Mouse (Mus musculus) forebrain, embryonic 14.5 days (tissue): ENCODE results near the gene Pde10a. TPM values are rescaled to one million over a fixed set of nuclear protein-coding genes. Genes with fewer than 3 reads are reported as not detected.
A peak's percentile ranks its signal among the peaks of the same experiment; 100 is the strongest.

Source experiments
- ATAC-seq: fragments of 200-750 bp; cut with Nextera tagmentation; 2 replicates; pipeline ENCODE4 v1.8.0; 2017; ENCODE audit warnings: mild to moderate bottlenecking, moderate library complexity
- DNase-seq: peaks from one replicate; pipeline ENCODE4 v3.0.0-alpha.2; 2015; ENCODE audit warnings: low spot score
- H3K27ac ChIP-seq: fragments of 300-500 bp; sonication (generic); 2 replicates; pipeline ENCODE4 v1.5.1; 2014; ENCODE audit warnings: low read depth, mild to moderate bottlenecking, control low read depth, low read length, moderate library complexity
- H3K27me3 ChIP-seq: fragments of 300-500 bp; sonication (generic); replicated peaks from 2 replicates; pipeline ENCODE4 v1.6.1; 2014; ENCODE audit warnings: low read length, control low read depth, mixed read lengths; ENCODE audit not compliant: control insufficient read depth, insufficient read depth
- H3K36me3 ChIP-seq: fragments of 300-500 bp; sonication (generic); 2 replicates; pipeline ENCODE4 v1.6.1; 2014; ENCODE audit warnings: low read length, control low read depth; ENCODE audit not compliant: control insufficient read depth, insufficient read depth
- H3K4me1 ChIP-seq: fragments of 300-500 bp; sonication (generic); 2 replicates; pipeline ENCODE4 v1.6.1; 2014; ENCODE audit warnings: antibody characterized with exemption, low read length, control low read depth; ENCODE audit not compliant: control insufficient read depth, insufficient read depth
- H3K4me2 ChIP-seq: fragments of 300-500 bp; sonication (generic); 2 replicates; pipeline ENCODE4 v1.6.1; 2014; ENCODE audit warnings: mild to moderate bottlenecking, control low read depth, low read length
- H3K4me3 ChIP-seq: fragments of 300-500 bp; sonication (generic); 2 replicates; pipeline ENCODE4 v1.5.1; 2014; ENCODE audit warnings: low read depth, low read length, control low read depth
- H3K9ac ChIP-seq: fragments of 300-500 bp; sonication (generic); 2 replicates; pipeline ENCODE4 v1.6.1; 2014; ENCODE audit warnings: mild to moderate bottlenecking, low read length, control low read depth, moderate library complexity
- H3K9me3 ChIP-seq: fragments of 300-500 bp; sonication (generic); replicated peaks from 2 replicates; pipeline ENCODE4 v1.6.1; 2016; ENCODE audit warnings: low read length, control low read depth, mixed read lengths; ENCODE audit not compliant: control insufficient read depth
- WGBS: fragments of 180-500 bp; shearing (Covaris S2); extraction: QIAGEN DNeasy Blood & Tissue Kit; methylation state at CpG from one replicate; pipeline ENCODE4 v1.1.7; 2014; 5-methylcytosine and 5-hydroxymethylcytosine counted together
- polyA plus RNA-seq: library from polyadenylated mRNA; unstranded; fragments of >200 nt; fragmentation: Nextera tagmentation; extraction: Ambion mirVana; gene quantifications from 2 replicates; pipeline ENCODE4 v1.2.1, GENCODE M21; 2014

Gene Pde10a
- 12.1 and 14.3 TPM in 2 replicates for polyA plus RNA-seq

DNA sequence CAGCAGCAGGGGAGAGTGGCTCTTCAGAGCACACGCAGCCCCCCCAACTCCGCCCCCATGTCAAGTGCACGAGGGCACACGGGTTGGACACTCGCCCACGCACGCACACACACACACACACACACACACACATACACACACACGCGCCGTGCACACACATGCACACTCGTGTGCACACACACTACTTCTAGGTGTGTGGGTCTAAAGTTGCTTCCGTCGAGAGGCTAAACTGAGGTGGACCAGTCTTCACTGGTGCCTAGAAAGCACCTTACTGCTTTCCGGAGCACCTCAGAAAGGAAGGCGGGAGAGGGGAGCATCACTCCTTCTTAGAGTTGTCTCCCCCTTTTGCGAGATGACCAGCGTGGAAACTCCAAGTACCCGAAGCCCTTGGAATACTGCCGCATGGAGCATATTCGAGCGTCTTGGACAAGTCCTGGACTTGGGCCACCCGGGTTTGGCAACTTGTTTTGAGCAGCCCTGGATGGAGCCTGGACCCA is at the start of gene Pde10a:
Gene Pde10a (plus strand): TSS at position 148 of the 497 bp plus-strand sequence.
- H3K9ac ChIP-seq, result peak within 1 kb of the TSS; percentile 77
- H3K9me3 ChIP-seq, result no peaks in the 10 kb centered on the region
- under 1% methylated on average over 22 of the region's 22 CpGs for WGBS
- ATAC-seq, result 0 out of 2 replicates have a peak, but pooled peaks have one; percentile 7
- H3K36me3 ChIP-seq, result no peaks in the 10 kb centered on the region
- H3K27me3 ChIP-seq, result peaks cover 6% of the 10 kb centered on the region
- peak within 1 kb of the TSS; percentile 95 for H3K4me2 ChIP-seq
- H3K4me3 ChIP-seq, result peak within 1 kb of the TSS; percentile 54
- DNase-seq, result peak; percentile 47
- peaks cover 11% of the 10 kb centered on the region for H3K4me1 ChIP-seq
- H3K27ac ChIP-seq, result no peak within 1 kb of the TSS

- WGBS, result 86% methylated on average over 3 of the region's 3 CpGs
- Histone ChIP-seq H3K4me2 (no peak overlapping the region), H3K36me3 (no peaks in the 10 kb centered on the region), H3K4me1 (no peaks in the 10 kb centered on the region), H3K27me3 (no peaks in the 10 kb centered on the region), H3K9ac (no peak overlapping the region), H3K27ac (no peak overlapping the region), H3K9me3 (no peaks in the 10 kb centered on the region), H3K4me3 (no peak overlapping the region)
- ATAC-seq, result no peak
- no peak for DNase-seq
Measured at GRCm38 (mm10) chr17:8478554-8478953, 46.6 kb upstream of the Pde10a start.

- no peaks in the 10 kb centered on the region for H3K36me3 ChIP-seq
- H3K4me3 ChIP-seq, result no peak overlapping the region
- H3K4me1 ChIP-seq, result no peaks in the 10 kb centered on the region
- no peak overlapping the region for H3K4me2 ChIP-seq
- no peaks in the 10 kb centered on the region for H3K27me3 ChIP-seq
- H3K27ac ChIP-seq, result no peak overlapping the region
- DNase-seq (no peak), ATAC-seq (no peak)
- 87% methylated on average over 9 of the region's 9 CpGs for WGBS
- H3K9me3 ChIP-seq, result no peaks in the 10 kb centered on the region
- no peak overlapping the region for H3K9ac ChIP-seq
Measured at GRCm38 (mm10) chr17:8479493-8480128, 45.6 kb upstream of the Pde10a start.

DNA sequence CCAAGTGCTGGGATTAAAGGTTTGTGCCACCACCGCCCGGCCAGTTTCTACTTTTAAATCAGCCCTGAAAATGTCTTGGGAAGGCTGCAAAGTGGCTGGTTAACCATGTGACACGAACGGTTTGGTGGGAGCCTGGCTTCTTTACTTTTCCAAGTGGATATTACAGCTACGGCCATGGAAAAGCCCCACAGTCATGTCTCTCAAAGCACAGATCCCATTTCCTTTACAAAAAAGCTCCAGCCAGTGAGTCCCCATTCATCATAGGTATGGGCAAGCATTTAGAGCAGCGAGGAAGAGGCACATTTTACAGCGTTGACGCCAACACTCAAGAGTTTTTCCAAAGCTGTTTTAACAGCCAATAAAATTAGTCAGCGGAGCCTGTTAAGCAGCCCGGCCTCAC is 43.4 kb upstream of the Pde10a start:
- 81% methylated on average over 10 of the region's 10 CpGs for WGBS
- no peaks in the 10 kb centered on the region for H3K9me3 ChIP-seq
- H3K4me1 ChIP-seq, result no peaks in the 10 kb centered on the region
- no peaks in the 10 kb centered on the region for H3K27me3 ChIP-seq
- H3K27ac ChIP-seq, result no peak overlapping the region
- ATAC-seq (no peak), DNase-seq (no peak)
- no peak overlapping the region for H3K4me3 ChIP-seq
- no peaks in the 10 kb centered on the region for H3K36me3 ChIP-seq
- H3K4me2 ChIP-seq, result no peak overlapping the region
- H3K9ac ChIP-seq, result no peak overlapping the region

- ATAC-seq (no peak), DNase-seq (no peak)
- Histone ChIP-seq H3K4me3 (no peak overlapping the region), H3K27ac (no peak overlapping the region), H3K4me1 (no peaks in the 10 kb centered on the region), H3K27me3 (no peaks in the 10 kb centered on the region), H3K9me3 (no peaks in the 10 kb centered on the region), H3K9ac (no peak overlapping the region), H3K4me2 (no peak overlapping the region), H3K36me3 (no peaks in the 10 kb centered on the region)
- 85% methylated on average over 7 of the region's 7 CpGs for WGBS
Measured at GRCm38 (mm10) chr17:8482876-8483275, 42.3 kb upstream of the Pde10a start.

- Histone ChIP-seq H3K4me2 (no peak overlapping the region), H3K9me3 (no peaks in the 10 kb centered on the region), H3K4me3 (no peak overlapping the region), H3K4me1 (no peaks in the 10 kb centered on the region), H3K36me3 (no peaks in the 10 kb centered on the region), H3K27me3 (no peaks in the 10 kb centered on the region), H3K27ac (no peak overlapping the region), H3K9ac (no peak overlapping the region)
- ATAC-seq (no peak), DNase-seq (no peak)
- 72% methylated on average over 3 of the region's 3 CpGs for WGBS
Measured at GRCm38 (mm10) chr17:8484246-8484645, 40.9 kb upstream of the Pde10a start.

- Histone ChIP-seq H3K9ac (no peak overlapping the region), H3K4me3 (no peak overlapping the region), H3K4me2 (no peak overlapping the region), H3K9me3 (no peaks in the 10 kb centered on the region), H3K27me3 (no peaks in the 10 kb centered on the region), H3K4me1 (no peaks in the 10 kb centered on the region), H3K36me3 (no peaks in the 10 kb centered on the region), H3K27ac (no peak overlapping the region)
- DNase-seq (no peak), ATAC-seq (no peak)
Measured at GRCm38 (mm10) chr17:8485146-8485545, 40.0 kb upstream of the Pde10a start.

- Histone ChIP-seq H3K9ac (no peak overlapping the region), H3K4me3 (no peak overlapping the region), H3K4me1 (no peaks in the 10 kb centered on the region), H3K36me3 (no peaks in the 10 kb centered on the region), H3K27ac (no peak overlapping the region), H3K27me3 (no peaks in the 10 kb centered on the region), H3K4me2 (no peak overlapping the region), H3K9me3 (no peaks in the 10 kb centered on the region)
- ATAC-seq (no peak), DNase-seq (peak; percentile 53)
- 59% methylated on average over 12 of the region's 12 CpGs for WGBS
Measured at GRCm38 (mm10) chr17:8487824-8488223, 37.3 kb upstream of the Pde10a start.

DNA sequence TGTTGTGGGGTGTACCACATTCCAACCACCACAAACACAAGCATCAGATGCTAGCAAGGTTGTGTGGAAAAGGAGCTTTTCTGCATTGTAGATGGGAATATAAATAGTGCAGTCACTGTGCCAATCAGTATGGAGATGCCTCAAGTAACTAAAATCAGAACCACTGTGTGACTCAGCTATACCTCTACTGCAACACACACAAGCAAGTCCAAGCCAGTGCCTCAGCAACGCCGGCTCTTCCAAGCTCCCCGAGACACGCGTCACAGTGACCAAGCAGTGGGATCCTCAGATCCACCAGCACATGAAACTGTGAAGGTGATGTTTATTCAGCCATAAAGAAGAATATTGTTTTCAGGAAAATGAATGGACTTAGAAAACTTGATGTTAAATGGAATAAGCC is 34.2 kb upstream of the Pde10a start:
- Histone ChIP-seq H3K4me3 (no peak overlapping the region), H3K9ac (no peak overlapping the region), H3K4me2 (no peak overlapping the region), H3K27ac (no peak overlapping the region), H3K36me3 (no peaks in the 10 kb centered on the region), H3K27me3 (no peaks in the 10 kb centered on the region), H3K9me3 (no peaks in the 10 kb centered on the region), H3K4me1 (no peaks in the 10 kb centered on the region)
- no peak for ATAC-seq
- no peak for DNase-seq
- WGBS, result 92% methylated on average over 5 of the region's 5 CpGs
